Mouse (Mus musculus) brain, embryonic 14.5 days (tissue): ENCODE measurements around the gene Add3.

ENCODE experiments used
- CTCF ChIP-seq: fragments of 200-500 bp; IDR thresholded peaks from 2 replicates; pipeline ENCODE4 v1.5.1; 2012; ENCODE audit warnings: inconsistent platforms, mild to moderate bottlenecking, moderate library complexity, borderline replicate concordance; ENCODE audit not compliant: insufficient read depth, insufficient read length; ENCODE audit errors: extremely low read depth
- POLR2A ChIP-seq: fragments of 200-500 bp; IDR thresholded peaks from 2 replicates; pipeline ENCODE4 v1.6.1; 2012; ENCODE audit warnings: mild to moderate bottlenecking, inconsistent platforms, borderline replicate concordance; ENCODE audit not compliant: poor library complexity, insufficient read depth, insufficient read length, severe bottlenecking; ENCODE audit errors: extremely low read depth

GRCm38 (mm10) chr19:53174034-53174433, 33.8 kb downstream of the Add3 start:
- TF ChIP-seq CTCF (no peak), POLR2A (no peak)
